Mouse (Mus musculus) ES-Bruce4 (cell line): ENCODE measurements around the gene Spdef.

Source experiments
- CTCF ChIP-seq: IDR thresholded peaks from one replicate; pipeline ENCODE4 v1.8.1; 2011; ENCODE audit warnings: low read depth, low read length
- EP300 ChIP-seq: IDR thresholded peaks from 2 replicates; pipeline ENCODE4 v1.6.1; 2011; ENCODE audit warnings: low read depth, low read length; ENCODE audit not compliant: insufficient read depth

- TF ChIP-seq CTCF = no peak
- TF ChIP-seq EP300 = no peak
These were observed 15.9 kb downstream of the Spdef start for GRCm38 (mm10) chr17:27712832-27713231.
